Mouse (Mus musculus) liver (tissue): ENCODE measurements around the gene Zfp462.
A peak's percentile ranks its signal among the peaks of the same experiment; 100 is the strongest.
"Not testable (repeated sequence)": the region's sequence is repeated elsewhere in the genome, so short reads cannot be mapped to it uniquely, and the experiment has no call there.

Source experiments
- DNase-seq: peaks from one replicate; pipeline ENCODE4 v3.0.0-alpha.2; 2020; ENCODE audit warnings: mixed read lengths

Zfp462 gene

GRCm38 (mm10) chr4:54953657-54954395, 9.0 kb downstream of the Zfp462 start:
- DNase-seq, result no peak

DNA sequence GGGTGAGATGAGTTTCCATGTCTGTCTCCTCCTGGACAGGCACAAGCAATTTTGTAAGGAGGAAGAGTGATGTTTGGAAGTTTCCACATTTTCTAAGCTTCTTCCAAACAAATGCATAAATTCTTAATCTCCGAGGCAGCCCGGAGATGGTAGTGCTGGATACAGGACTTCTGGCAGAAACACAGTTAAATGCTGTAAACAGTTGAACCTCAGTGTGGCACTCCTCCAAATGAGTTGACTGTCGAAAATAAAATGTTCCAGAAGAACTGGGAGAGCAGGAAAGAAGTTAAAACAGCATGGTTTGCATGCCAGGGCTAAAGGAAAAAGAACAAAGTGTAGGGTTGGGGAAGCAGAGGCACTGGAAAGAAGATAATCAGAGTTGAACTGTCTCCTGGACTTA, 9.6 kb downstream of the Zfp462 start:
- no peak for DNase-seq

GRCm38 (mm10) chr4:54960776-54961175, 15.9 kb downstream of the Zfp462 start:
- DNase-seq, result no peak

DNA sequence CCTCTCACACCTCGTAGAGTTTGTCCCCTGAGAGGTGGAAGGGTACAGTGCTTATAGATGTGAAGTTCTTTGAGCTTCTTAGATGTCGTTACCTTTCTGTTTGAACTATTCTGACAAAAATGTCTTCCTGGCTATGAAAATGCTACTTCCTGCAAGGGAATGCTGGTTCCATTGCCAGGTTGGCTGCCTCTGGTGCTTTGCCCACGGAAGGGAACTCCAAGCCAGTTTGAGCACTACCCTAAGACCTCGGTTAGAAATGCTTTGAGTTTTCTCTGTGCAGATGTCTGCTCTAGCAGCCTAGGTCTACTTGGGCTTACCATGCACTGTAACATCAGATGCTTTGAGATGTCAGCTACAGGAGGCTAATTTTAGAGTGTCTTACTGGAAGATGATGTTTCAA, 17.3 kb downstream of the Zfp462 start:
- DNase-seq, result no peak

DNA sequence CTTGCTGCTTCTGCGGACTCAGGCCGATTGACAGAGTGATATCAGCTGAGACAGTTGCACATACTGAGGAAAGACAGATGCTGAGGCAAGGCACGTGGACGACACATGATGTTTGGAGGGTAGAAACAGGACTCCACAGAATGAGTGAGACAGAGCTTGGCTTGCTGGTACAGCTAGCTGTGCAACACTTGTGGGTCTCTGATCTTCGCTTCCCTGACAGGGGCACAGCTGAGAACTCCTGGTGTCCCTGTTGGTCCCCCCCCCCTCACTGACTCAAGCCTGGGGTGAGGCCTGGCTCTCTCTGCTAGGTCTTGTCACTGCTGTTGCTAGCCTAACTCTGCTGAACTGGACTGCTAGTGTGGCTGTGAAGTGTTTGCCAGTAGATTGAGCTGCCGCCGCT, 18.7 kb downstream of the Zfp462 start:
- DNase-seq, result no peak

- no peak for DNase-seq
Observed at GRCm38 (mm10) chr4:54965169-54965695, 20.4 kb downstream of the Zfp462 start.

- DNase-seq, result peak; percentile 34
Observed at GRCm38 (mm10) chr4:54966161-54966806, 21.4 kb downstream of the Zfp462 start.

GRCm38 (mm10) chr4:54967166-54967565, 22.3 kb downstream of the Zfp462 start:
- no peak for DNase-seq

DNA sequence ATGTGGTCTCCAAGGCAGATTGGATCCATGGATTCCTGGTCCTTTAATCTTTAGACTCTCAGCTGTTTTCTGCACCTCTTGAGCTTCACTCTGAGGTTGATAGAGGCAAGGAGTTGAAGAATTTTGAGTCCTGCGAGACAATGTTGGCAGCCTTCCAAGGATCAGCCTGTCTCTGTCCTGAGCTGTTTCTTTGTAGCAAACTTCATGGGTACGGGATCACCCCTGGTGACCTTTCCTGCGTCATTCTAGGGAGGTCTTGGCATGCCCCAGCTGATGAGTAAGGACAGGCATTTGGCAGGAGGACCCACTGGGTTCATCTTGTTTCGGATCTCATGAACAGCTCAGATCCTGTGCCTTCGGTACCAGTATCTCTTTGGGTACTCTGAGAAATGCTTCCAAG, 22.9 kb downstream of the Zfp462 start:
- DNase-seq, result no peak

GRCm38 (mm10) chr4:54969671-54970295, 24.9 kb downstream of the Zfp462 start:
- no peak for DNase-seq

DNA sequence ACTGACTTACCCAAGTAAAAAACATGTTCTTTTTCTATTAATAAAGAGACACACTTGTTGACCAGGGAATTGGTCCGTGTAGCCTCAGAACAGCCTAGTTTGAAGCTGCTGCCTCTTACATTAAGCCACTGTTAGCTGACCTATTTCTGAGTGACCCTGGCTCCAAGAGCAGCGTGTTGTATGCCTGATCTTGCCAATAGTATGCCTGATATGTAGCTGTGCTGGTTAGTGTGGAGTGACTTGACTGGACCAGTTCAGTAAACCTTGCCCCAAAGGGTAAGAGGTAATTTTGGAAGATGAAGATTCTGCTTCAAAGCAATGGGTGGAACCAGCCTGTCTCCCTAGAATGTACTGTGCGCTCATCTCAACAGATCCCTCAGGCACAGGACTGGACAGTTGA, 26.5 kb downstream of the Zfp462 start:
- no peak for DNase-seq

DNA sequence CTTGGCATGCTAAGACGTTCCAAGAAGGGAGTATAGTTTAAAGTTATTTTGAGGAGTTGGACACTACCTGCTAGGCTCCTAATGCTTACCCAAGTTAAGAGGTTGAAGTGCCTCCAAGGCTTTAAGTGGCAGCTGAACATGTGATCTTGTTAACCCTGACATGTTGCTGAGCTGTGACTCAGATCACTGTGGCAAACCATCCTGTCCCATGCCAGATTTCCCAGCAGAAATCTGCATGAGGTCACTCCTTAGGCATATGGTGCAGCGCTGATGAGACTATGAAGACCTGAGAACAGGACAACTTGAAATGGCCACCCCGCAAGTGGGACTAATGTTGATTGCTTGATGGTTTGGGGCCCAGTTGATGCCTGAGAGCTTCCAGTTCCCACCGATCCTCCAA, 27.2 kb downstream of the Zfp462 start:
- no peak for DNase-seq

GRCm38 (mm10) chr4:54972827-54973560, 28.1 kb downstream of the Zfp462 start:
- DNase-seq, result no peak

GRCm38 (mm10) chr4:54979771-54980472, 35.1 kb downstream of the Zfp462 start:
- peak; percentile 7 for DNase-seq

GRCm38 (mm10) chr4:54984502-54984901, 39.7 kb downstream of the Zfp462 start:
- no peak for DNase-seq

DNA sequence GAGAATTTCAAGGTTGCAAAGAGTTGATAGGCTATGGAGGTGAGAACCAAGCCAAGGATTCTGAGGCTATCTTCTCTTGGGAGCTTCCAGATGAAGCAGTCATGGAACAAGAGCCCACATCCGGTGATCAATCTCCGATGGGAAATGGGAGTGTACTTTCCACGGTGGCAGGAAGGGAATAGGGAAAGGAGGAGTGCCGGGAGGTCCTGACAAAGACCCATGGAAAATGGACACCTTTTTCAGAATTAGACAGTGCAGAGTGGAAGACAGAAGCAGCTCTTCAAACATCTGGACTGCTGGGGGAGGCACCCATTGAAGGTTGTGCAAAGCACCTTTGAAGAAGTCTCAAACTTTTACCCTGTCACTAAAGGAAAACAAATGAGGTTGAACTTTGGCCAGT, 41.8 kb downstream of the Zfp462 start:
- DNase-seq, result no peak

DNA sequence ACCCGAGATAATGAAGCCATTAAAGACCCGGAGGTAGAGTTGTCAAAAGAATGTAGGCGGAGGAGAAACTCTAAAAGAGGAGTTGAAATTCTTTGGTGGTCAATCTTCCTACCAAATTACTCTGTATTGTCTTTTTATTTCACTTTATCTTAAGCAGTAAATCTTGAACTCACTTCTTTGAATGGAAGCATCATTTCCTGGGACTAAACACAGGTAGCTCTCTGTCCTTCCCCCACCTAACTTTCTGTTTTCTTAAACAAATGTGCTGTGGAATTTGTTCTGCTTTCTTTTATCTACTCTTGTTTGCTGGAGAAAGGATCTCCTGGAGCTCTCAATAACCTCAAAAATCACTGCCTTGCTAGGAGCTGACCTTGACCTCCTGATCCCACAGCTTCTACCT, 42.4 kb downstream of the Zfp462 start:
- DNase-seq, result no peak

GRCm38 (mm10) chr4:54987926-54988325, 43.1 kb downstream of the Zfp462 start:
- DNase-seq, result no peak

- no peak for DNase-seq
Observed at GRCm38 (mm10) chr4:54991973-54992372, 47.1 kb downstream of the Zfp462 start.

- DNase-seq, result not testable (repeated sequence)
Observed at GRCm38 (mm10) chr4:54993001-54993400, 48.2 kb downstream of the Zfp462 start.

DNA sequence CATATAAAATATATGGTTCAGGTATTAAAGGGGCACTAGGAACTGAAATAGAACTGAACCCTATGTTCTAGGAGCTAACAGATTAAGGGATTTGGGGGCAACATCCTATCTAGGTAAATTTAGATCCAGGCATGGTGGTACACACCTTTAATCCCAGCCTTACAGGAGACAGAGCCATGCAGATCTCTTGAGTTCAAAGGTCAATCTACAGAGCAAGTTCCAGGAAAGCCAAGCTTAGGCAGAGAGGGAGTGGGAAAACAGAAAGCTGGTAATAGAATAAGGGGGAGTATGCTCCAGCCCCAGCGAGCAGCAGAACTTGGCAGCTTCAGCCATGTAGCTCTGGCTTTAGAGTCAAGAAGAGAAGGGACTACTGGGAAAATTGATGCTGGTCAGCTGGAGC, 50.4 kb downstream of the Zfp462 start:
- DNase-seq, result no peak

GRCm38 (mm10) chr4:54996064-54996463, 51.2 kb downstream of the Zfp462 start:
- DNase-seq, result no peak
